Mouse (Mus musculus) left cerebral cortex, postnatal 14 days (tissue): ENCODE measurements around the gene Cdkn1a. TPM values are rescaled to one million over a fixed set of nuclear protein-coding genes. Genes with fewer than 3 reads are reported as not detected.

Experiments
- DNase-seq, 2 experiments: peaks; one replicate each; pipeline ENCODE4 v3.0.0; 2021 to 2022; ENCODE audit warnings: low spot score in 2 of 2, mixed read lengths in 1 of 2
- intact Hi-C: fragments of 180-260 bp; cut with DNase I; formaldehyde crosslinking; loops from one replicate; pipeline ENCODE4 v1.15.1; 2025
- total RNA-seq, 2 experiments: library from RNA; stranded (reverse); gene quantifications; 2 replicates each; pipeline ENCODE4 v1.2.3; 2021

Cdkn1a gene
- total RNA-seq, 2 experiments from 2014 or later, result 25.7 to 35.7 TPM

GRCm38 (mm10) chr17:29077786-29078509 lies 12.8 kb upstream of the Cdkn1a start:
- intact Hi-C loops, result no loop called here
- DNase-seq, result peak; percentile 51 to 54

- intact Hi-C loops, result no loop called here
- peak; percentile 35 to 51 for DNase-seq
Measured at GRCm38 (mm10) chr17:29078519-29079383, 12.0 kb upstream of the Cdkn1a start.

- no peak for DNase-seq
- intact Hi-C loops, result no loop called here
Measured at GRCm38 (mm10) chr17:29080758-29081617, 9.8 kb upstream of the Cdkn1a start.

- intact Hi-C loops, result no loop called here
- DNase-seq, result peak; percentile 34 to 66
Measured at GRCm38 (mm10) chr17:29081618-29082381, 9.0 kb upstream of the Cdkn1a start.

- intact Hi-C loops, result no loop called here
- no peak for DNase-seq
Measured at GRCm38 (mm10) chr17:29083586-29083985, 7.2 kb upstream of the Cdkn1a start.

- intact Hi-C loops, result no loop called here
- no peak for DNase-seq
Measured at GRCm38 (mm10) chr17:29084656-29085055, 6.1 kb upstream of the Cdkn1a start.

- no peak for DNase-seq
- intact Hi-C loops, result no loop called here
Measured at GRCm38 (mm10) chr17:29085266-29085665, 5.5 kb upstream of the Cdkn1a start.

GRCm38 (mm10) chr17:29086916-29087315 lies 3.9 kb upstream of the Cdkn1a start:
- intact Hi-C loops, result no loop called here
- DNase-seq, result no peak

GRCm38 (mm10) chr17:29091348-29091944 lies 670 bp downstream of the Cdkn1a start:
- no peak for DNase-seq
- intact Hi-C loops, result no loop called here

- DNase-seq, result no peak
- intact Hi-C loops, result no loop called here
Measured at GRCm38 (mm10) chr17:29092497-29092896, 1.7 kb downstream of the Cdkn1a start.

GRCm38 (mm10) chr17:29093110-29093952 lies 2.6 kb downstream of the Cdkn1a start:
- intact Hi-C loops, result no loop called here
- peak; percentile 76 to 78 for DNase-seq

GRCm38 (mm10) chr17:29093961-29094309 lies 3.2 kb downstream of the Cdkn1a start:
- intact Hi-C loops, result no loop called here
- no peak for DNase-seq

- intact Hi-C loops, result loop anchor here (1.0 to 5.0 kb wide), 2 partner anchors 45 to 78 kb away; no protein-coding TSS in a partner anchor
- DNase-seq, result peak; percentile 44 to 69
Measured at GRCm38 (mm10) chr17:29094310-29095181, 3.8 kb downstream of the Cdkn1a start.

- intact Hi-C loops, result loop anchor here (1.0 to 5.0 kb wide), 2 partner anchors 46 to 77 kb away; no protein-coding TSS in a partner anchor
- peak; percentile 96 to 98 for DNase-seq
Measured at GRCm38 (mm10) chr17:29095201-29095733, 4.5 kb downstream of the Cdkn1a start.

- intact Hi-C loops, result loop anchor here (1.0 to 5.0 kb wide), 2 partner anchors 13 to 76 kb away; no protein-coding TSS in a partner anchor
Measured at GRCm38 (mm10) chr17:29096245-29096644, 5.5 kb downstream of the Cdkn1a start.

GRCm38 (mm10) chr17:29096851-29097561 lies 6.2 kb downstream of the Cdkn1a start:
- intact Hi-C loops, result loop anchor here (1.0 to 5.0 kb wide), 2 partner anchors 12 to 75 kb away; no protein-coding TSS in a partner anchor
- peak in 1 of 2 experiments; percentile 1 for DNase-seq

More at GRCm38 (mm10) chr17:29096245-29096644, 5.5 kb downstream of the Cdkn1a start:
- peak in 1 of 2 experiments; percentile 1 for DNase-seq
